Mouse (Mus musculus): ENCODE data around the gene Zfp219.

GRCm38 (mm10) chr14:51997483-51997882 is 23.1 kb downstream of the Zfp219 start:
- TF ChIP-seq CTCF (IDR thresholded peaks at IDR 0.05) (no peak), POLR2A (IDR thresholded peaks at IDR 0.05; ENCODE audit: insufficient read depth, low read depth, low read length) (no peak)
